Mouse (Mus musculus) brain, adult 10 weeks (tissue): ENCODE results near the gene Olfr110. TPM values are rescaled to one million over a fixed set of nuclear protein-coding genes. Genes with fewer than 3 reads are reported as not detected.

ENCODE experiments used
- polyA plus RNA-seq: library from polyadenylated mRNA; stranded (reverse); fragments of 350-450 nt; fragmentation: Illumina TruSeq; extraction: RNeasy Lipid Tissue Mini Kit (QIAGEN cat#74804); gene quantifications from one replicate; pipeline ENCODE4 v1.2.3, GENCODE M21; 2015; ENCODE audit warnings: low read depth, low replicate concordance

Gene Olfr110
- polyA plus RNA-seq, result not detected

DNA sequence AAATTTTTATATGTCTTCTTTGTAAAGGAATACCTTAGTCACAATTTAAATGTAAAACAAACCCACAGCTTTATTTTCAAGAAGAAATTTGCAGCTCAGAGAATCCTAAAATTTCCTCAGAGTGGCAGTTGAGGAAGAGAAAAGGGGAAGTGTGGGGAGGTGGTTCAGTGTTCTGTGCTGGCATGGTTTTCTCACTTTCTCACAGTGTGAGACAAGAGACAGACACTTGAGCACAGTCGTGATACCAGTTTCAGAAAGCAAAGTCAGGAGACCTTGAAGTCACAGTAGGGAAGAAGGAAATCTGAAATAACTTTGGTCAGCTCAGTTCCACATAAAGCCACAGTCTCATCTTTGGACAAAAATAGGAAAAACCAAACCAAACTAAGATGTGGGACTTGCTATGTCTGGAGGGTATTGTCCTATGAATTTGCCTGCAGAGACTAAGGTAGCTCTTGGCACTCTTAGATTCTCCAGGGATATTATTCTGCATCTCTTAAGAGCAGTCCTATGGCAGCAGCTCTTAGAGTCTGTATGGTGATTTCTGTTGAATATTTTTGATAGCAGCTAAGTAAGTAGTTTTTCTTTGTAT is at the start of gene Olfr110:
Gene Olfr110 (plus strand): TSS at position 539 of the 589 bp plus-strand sequence.

DNA sequence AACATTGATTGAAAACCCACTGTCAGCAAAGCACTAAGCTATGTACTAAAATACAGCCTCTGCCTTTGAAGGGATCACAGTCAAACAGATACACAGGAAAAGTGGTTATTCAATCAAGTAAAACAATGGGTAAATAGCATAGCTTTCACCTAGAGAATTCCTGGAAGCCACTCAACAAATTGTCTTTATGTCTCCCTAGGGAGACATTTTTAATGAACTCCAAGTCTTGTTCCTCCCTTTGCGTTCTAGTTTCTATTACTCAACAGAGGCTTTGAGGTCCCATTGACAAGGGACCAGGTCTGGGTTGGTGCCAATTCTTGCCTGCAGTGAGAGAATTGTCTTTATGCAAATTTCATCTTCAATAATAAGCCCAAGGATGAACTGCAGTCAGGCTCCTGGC is 47.1 kb upstream of the Olfr110 start, which contains the start of gene Olfr108:
Gene Olfr108 (plus strand): TSS at position 301 of the 400 bp plus-strand sequence.

DNA sequence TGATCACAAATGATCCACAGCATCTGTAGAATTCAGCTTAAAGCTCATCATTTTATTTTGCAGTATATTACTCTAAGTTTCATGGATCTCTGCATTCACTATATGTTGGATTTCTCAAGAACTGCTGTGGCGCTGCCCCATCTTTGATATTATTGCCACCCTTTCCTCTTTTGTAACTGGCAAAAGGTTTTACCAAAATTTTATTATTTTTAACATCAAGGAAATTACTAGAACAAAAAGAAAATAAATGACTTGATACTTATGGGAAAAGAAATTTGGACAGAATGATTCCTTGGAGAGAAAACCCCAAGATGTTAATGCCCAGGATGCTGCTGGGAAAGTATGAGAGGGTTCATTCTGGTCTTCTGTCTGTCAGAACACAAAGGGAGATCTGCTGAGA is 33.7 kb upstream of the Olfr110 start, which contains the start of gene Olfr109:
Gene Olfr109 (plus strand): TSS at position 301 of the 400 bp plus-strand sequence.

GRCm38 (mm10) chr17:37483452-37483851 is 8.8 kb upstream of the Olfr110 start, which contains the start of gene H2-M2:
Gene H2-M2 (minus strand): TSS chr17:37483552.

DNA sequence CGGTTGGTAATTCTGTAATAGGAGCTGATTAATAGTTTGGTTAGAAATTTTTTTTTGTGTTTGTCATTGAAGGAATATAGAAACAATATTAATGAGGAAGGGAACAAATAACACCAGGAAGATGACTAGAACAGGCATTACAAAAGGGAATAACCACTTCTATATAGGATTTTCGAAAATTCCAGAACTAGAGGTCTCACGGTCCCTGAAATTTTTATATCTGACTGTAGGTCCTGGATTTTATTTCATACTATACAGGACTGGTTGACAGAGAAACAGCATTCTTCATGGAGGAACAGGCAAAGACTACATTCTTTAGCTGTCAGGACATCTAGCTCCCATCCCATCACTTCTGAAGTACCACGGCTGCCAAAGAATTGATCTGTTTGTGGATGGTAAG is 15.5 kb downstream of the Olfr110 start, which contains the start of gene Olfr111:
Gene Olfr111 (plus strand): TSS at position 301 of the 400 bp plus-strand sequence.

Other genes with a start within 250 kb of the Olfr110 start
- not detected for gene Olfr98, start 228.7 kb upstream of the Olfr110 start, polyA plus RNA-seq
- gene H2-M3, start 222.2 kb upstream of the Olfr110 start, polyA plus RNA-seq, result 5.0 TPM
- not detected for gene Olfr99, start 209.0 kb upstream of the Olfr110 start, polyA plus RNA-seq
- not detected for gene Olfr101, start 188.2 kb upstream of the Olfr110 start, polyA plus RNA-seq
- not detected for gene Olfr102, start 175.4 kb upstream of the Olfr110 start, polyA plus RNA-seq
- not detected for gene Olfr103, start 152.8 kb upstream of the Olfr110 start, polyA plus RNA-seq
- not detected for gene Olfr104-ps, start 132.9 kb upstream of the Olfr110 start, polyA plus RNA-seq
- not detected for gene Olfr105-ps, start 113.4 kb upstream of the Olfr110 start, polyA plus RNA-seq
- gene Olfr106-ps, start 102.1 kb upstream of the Olfr110 start, polyA plus RNA-seq, result not detected
- gene Olfr107, start 93.2 kb upstream of the Olfr110 start, polyA plus RNA-seq, result not detected
- gene Olfr108, start 47.0 kb upstream of the Olfr110 start, polyA plus RNA-seq, result not detected
- gene Olfr109, start 33.6 kb upstream of the Olfr110 start, polyA plus RNA-seq, result not detected
- gene H2-M2, start 8.9 kb upstream of the Olfr110 start, polyA plus RNA-seq, result not detected
- gene Olfr111, start 15.6 kb downstream of the Olfr110 start, polyA plus RNA-seq, result not detected
- gene Olfr112, start 77.0 kb downstream of the Olfr110 start, polyA plus RNA-seq, result not detected
- not detected for gene Olfr113, start 85.2 kb downstream of the Olfr110 start, polyA plus RNA-seq
- gene Olfr114, start 100.3 kb downstream of the Olfr110 start, polyA plus RNA-seq, result not detected
- not detected for gene Olfr115, start 134.6 kb downstream of the Olfr110 start, polyA plus RNA-seq
- gene Olfr116, start 134.7 kb downstream of the Olfr110 start, polyA plus RNA-seq, result not detected
- not detected for gene Olfr117, start 171.3 kb downstream of the Olfr110 start, polyA plus RNA-seq
- not detected for gene Olfr118, start 174.5 kb downstream of the Olfr110 start, polyA plus RNA-seq
- gene Olfr119, start 204.1 kb downstream of the Olfr110 start, polyA plus RNA-seq, result not detected
- not detected for gene Olfr120, start 229.3 kb downstream of the Olfr110 start, polyA plus RNA-seq